Mouse (Mus musculus): ENCODE measurements around the gene Gne. TPM values are rescaled to one million over a fixed set of nuclear protein-coding genes. Genes with fewer than 3 reads are reported as not detected.

Gene Gne
- polyA plus RNA-seq, 1 experiment from 2014 or later: 47.5 TPM

DNA sequence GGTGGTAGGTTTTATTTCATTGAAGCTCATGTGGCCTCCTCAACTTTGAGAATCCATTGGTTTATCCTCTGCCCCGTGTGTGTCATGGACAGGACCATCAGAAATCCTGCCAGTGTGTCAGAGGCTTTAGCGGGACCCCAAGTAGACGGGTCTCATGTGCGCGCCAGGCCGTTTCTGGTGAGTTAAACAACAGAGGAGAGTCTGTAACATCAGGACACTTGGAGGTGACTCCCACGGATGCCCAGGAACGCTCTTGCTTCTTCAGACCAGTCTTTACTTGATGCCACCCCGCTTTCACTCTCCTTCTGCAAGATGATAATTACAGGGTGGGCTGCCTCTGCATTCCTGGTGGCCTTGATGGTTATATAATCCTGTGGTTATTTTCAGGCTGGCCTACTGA, 60.3 kb downstream of the Gne start:
- Histone ChIP-seq H3K36me3 (replicated peaks; ENCODE audit: insufficient read depth, low read length) (peaks cover 96% of the 10 kb centered on the region), H3K27ac (ENCODE audit: low read depth) (no peak overlapping the region), H3K9me3 (ENCODE audit: low read length) (no peaks in the 10 kb centered on the region), H3K27me3 (ENCODE audit: insufficient read depth, low read length) (no peaks in the 10 kb centered on the region), H3K4me1 (ENCODE audit: insufficient read depth) (no peaks in the 10 kb centered on the region), H3K9ac (replicated peaks) (no peak overlapping the region), H3K4me3 (ENCODE audit: low read depth, low read length) (no peak overlapping the region), H3K4me2 (ENCODE audit: low read depth, low read length) (no peak overlapping the region)
- TF ChIP-seq EP300 (IDR thresholded peaks at IDR 0.05; ENCODE audit: low read depth): no peak
- TF ChIP-seq CTCF (IDR thresholded peaks at IDR 0.05; ENCODE audit: low read depth): no peak
- no peak for ATAC-seq
- 90% methylated on average over 9 of the region's 9 CpGs for WGBS (ENCODE audit: insufficient replicate concordance)
- DNase-seq: peak; percentile 7

DNA sequence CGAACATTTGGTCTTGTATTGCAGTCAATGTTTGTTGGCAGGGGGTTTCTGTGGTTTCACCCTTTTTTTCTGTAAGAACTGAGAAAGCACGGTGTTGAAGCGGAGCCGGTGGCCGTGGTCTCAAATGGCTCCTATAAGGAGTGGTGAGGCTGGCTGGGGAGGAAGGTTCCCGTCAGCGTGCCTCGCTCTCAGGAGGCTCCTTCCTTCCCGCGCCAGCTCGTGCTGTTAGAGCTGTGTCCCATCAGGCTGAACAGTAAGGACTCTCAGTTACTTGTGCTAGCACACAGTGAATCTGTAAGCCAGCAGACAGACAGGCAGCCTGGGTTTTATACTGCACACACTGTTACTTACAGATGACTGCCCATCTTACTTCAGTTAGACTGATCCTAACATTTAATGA, 61.2 kb downstream of the Gne start:
- no peak for TF ChIP-seq EP300 (IDR thresholded peaks at IDR 0.05; ENCODE audit: low read depth)
- TF ChIP-seq CTCF (IDR thresholded peaks at IDR 0.05; ENCODE audit: low read depth): no peak
- ATAC-seq: no peak
- peaks cover 96% of the 10 kb centered on the region for H3K36me3 ChIP-seq (replicated peaks; ENCODE audit: insufficient read depth, low read length)

DNA sequence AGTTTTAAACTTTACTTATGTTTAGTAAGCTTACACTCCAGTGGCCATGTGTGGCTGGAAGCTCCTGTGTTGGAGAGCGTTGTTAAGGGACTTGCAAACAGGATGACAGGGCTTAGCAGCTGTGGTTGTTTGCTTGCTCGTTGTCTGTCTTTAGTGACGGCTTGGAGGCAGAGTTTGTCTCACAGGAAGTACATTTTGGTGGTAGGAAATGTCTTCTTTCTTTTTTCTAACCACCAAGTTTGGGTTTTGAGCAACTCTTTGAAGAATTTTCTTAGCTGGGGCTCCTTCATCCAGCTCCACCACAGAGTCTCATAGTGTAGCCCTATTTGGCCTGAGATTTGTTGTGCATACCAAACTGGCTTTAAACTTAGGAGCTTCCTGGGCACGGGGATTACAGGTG, 61.7 kb downstream of the Gne start:
- peak; percentile 10 for DNase-seq
- Histone ChIP-seq H3K27ac (ENCODE audit: low read depth) (no peak overlapping the region), H3K4me1 (ENCODE audit: insufficient read depth) (0 out of 2 replicates have a peak, but pooled peaks cover under 1% of the 10 kb centered on the region), H3K4me2 (ENCODE audit: low read depth, low read length) (no peak overlapping the region), H3K9me3 (ENCODE audit: low read length) (no peaks in the 10 kb centered on the region), H3K27me3 (ENCODE audit: insufficient read depth, low read length) (no peaks in the 10 kb centered on the region), H3K4me3 (ENCODE audit: low read depth, low read length) (no peak overlapping the region), H3K9ac (replicated peaks) (no peak overlapping the region), H3K36me3 (replicated peaks; ENCODE audit: insufficient read depth, low read length) (peaks cover 91% of the 10 kb centered on the region)
- 61% methylated on average over 4 of the region's 4 CpGs for WGBS (ENCODE audit: insufficient replicate concordance)
- ATAC-seq: no peak
- no peak for TF ChIP-seq EP300 (IDR thresholded peaks at IDR 0.05; ENCODE audit: low read depth)
- no peak for TF ChIP-seq CTCF (IDR thresholded peaks at IDR 0.05; ENCODE audit: low read depth)

More for the DNA sequence above, 61.2 kb downstream of the Gne start:
- H3K4me3 ChIP-seq (ENCODE audit: low read depth, low read length): no peak overlapping the region
- DNase-seq: peak; percentile 11
- H3K4me1 ChIP-seq (ENCODE audit: insufficient read depth): no peaks in the 10 kb centered on the region
- H3K9ac ChIP-seq (replicated peaks): no peak overlapping the region
- H3K27ac ChIP-seq (ENCODE audit: low read depth): no peak overlapping the region
- H3K4me2 ChIP-seq (ENCODE audit: low read depth, low read length): no peak overlapping the region
- H3K27me3 ChIP-seq (ENCODE audit: insufficient read depth, low read length): no peaks in the 10 kb centered on the region
- WGBS (ENCODE audit: insufficient replicate concordance): 89% methylated on average over 11 of the region's 11 CpGs
- H3K9me3 ChIP-seq (ENCODE audit: low read length): no peaks in the 10 kb centered on the region

DNA sequence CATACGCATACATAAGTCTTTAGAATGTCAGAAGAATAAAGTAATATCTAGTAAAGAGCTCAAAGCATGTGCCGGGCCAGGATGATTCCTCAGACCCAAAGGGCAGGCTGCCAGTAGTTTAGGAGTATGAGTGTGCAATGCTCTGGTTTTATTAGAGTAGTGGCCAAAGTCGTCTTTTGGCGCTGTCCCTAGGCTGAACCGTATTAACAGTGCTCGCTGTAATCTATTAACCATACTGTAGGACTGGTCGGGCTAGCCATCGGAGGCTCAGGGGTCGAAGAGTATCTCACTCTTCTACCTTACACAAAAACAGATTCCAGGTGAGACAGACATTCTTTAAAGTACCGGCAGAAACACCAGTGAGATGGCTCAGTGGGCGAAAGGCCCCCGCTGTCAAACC, 67.2 kb downstream of the Gne start:
- ATAC-seq (no peak), DNase-seq (no peak)
- H3K4me3 ChIP-seq (ENCODE audit: low read depth, low read length): no peak overlapping the region
- peaks cover 42% of the 10 kb centered on the region for H3K4me1 ChIP-seq (ENCODE audit: insufficient read depth)
- H3K4me2 ChIP-seq (ENCODE audit: low read depth, low read length): no peak overlapping the region
- WGBS (ENCODE audit: insufficient replicate concordance): 75% methylated on average over 12 of the region's 12 CpGs
- H3K27ac ChIP-seq (ENCODE audit: low read depth): no peak overlapping the region
- TF ChIP-seq EP300 (IDR thresholded peaks at IDR 0.05; ENCODE audit: low read depth) (no peak), CTCF (IDR thresholded peaks at IDR 0.05; ENCODE audit: low read depth) (no peak)
- no peak overlapping the region for H3K9ac ChIP-seq (replicated peaks)
- H3K36me3 ChIP-seq (replicated peaks; ENCODE audit: insufficient read depth, low read length): peaks cover 45% of the 10 kb centered on the region
- no peaks in the 10 kb centered on the region for H3K9me3 ChIP-seq (ENCODE audit: low read length)
- no peaks in the 10 kb centered on the region for H3K27me3 ChIP-seq (ENCODE audit: insufficient read depth, low read length)

DNA sequence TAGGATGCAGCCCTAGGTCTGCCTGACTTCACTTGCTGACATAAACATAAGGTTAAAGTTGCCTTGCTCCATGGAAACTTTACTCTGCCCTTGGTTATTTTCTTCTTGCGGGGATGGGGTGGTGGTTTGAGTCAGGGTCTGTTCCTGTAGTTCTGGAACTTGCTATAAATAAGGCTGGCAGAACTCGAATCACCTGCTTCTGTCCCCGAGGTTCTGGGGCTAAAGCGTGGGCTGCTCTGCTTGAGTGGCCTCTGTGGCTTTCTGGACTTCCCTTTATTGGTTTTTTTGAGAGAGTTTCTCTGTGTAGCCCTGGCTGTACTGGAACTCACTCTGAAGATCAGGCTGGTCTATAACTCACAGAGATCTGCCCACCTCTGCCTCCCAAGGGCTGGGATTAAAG, 67.9 kb downstream of the Gne start:
- no peak overlapping the region for H3K27ac ChIP-seq (ENCODE audit: low read depth)
- no peak overlapping the region for H3K4me3 ChIP-seq (ENCODE audit: low read depth, low read length)
- TF ChIP-seq CTCF (IDR thresholded peaks at IDR 0.05; ENCODE audit: low read depth) (no peak), EP300 (IDR thresholded peaks at IDR 0.05; ENCODE audit: low read depth) (no peak)
- no peak for ATAC-seq
- no peaks in the 10 kb centered on the region for H3K9me3 ChIP-seq (ENCODE audit: low read length)
- peaks cover 39% of the 10 kb centered on the region for H3K36me3 ChIP-seq (replicated peaks; ENCODE audit: insufficient read depth, low read length)
- DNase-seq: no peak
- H3K9ac ChIP-seq (replicated peaks): peak overlapping the region; percentile 21; the same call in 1 of the 2 replicates
- peak overlapping the region; percentile 84 for H3K4me2 ChIP-seq (ENCODE audit: low read depth, low read length)
- H3K27me3 ChIP-seq (ENCODE audit: insufficient read depth, low read length): no peaks in the 10 kb centered on the region
- WGBS (ENCODE audit: insufficient replicate concordance): 37% methylated on average over 4 of the region's 4 CpGs
- H3K4me1 ChIP-seq (ENCODE audit: insufficient read depth): peaks cover 43% of the 10 kb centered on the region

DNA sequence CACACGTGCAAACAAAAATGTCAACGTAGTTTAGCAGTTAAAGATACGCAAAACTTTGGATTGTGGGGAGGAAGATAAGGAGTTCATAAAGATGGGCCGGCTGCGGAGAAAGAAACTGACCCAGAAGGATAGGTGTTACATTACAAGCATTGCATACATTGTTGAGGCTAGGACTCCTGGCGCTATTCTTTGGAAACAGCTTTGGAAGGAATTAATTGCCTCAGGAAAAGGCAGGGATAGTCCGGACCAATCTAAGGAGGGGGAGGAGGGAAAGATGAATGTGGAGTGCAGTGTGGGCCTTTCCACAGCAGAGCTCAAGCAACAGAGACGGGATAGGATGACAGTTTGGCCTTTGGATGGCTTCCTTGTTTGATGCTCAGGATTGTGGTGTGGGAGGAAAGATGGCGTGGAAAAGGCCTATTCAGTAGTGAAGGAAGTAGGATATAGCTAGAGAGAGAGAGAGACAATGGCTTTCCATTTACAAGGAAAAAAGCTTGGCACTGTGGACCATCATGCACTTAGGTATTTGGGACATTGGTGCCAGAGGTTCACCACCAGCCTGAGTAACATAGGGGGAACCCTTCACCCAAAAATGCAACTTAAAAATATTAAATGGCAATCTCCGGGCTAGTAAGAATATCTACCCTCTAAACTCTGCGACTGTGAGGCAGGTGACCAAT, 70.4 kb downstream of the Gne start:
- peak overlapping the region; percentile 84 for H3K4me2 ChIP-seq (ENCODE audit: low read depth, low read length)
- 16% methylated on average over 11 of the region's 11 CpGs for WGBS (ENCODE audit: insufficient replicate concordance)
- no peak for DNase-seq
- H3K9ac ChIP-seq (replicated peaks): peak overlapping the region; percentile 96
- H3K36me3 ChIP-seq (replicated peaks; ENCODE audit: insufficient read depth, low read length): peaks cover 14% of the 10 kb centered on the region; the same call in 1 of the 2 replicates
- TF ChIP-seq CTCF (IDR thresholded peaks at IDR 0.05; ENCODE audit: low read depth) (no peak), EP300 (IDR thresholded peaks at IDR 0.05; ENCODE audit: low read depth) (no peak)
- ATAC-seq: no peak
- no peaks in the 10 kb centered on the region for H3K27me3 ChIP-seq (ENCODE audit: insufficient read depth, low read length)
- H3K27ac ChIP-seq (ENCODE audit: low read depth): peak overlapping the region; percentile 94
- H3K4me1 ChIP-seq (ENCODE audit: insufficient read depth): peaks cover 43% of the 10 kb centered on the region
- H3K9me3 ChIP-seq (ENCODE audit: low read length): no peaks in the 10 kb centered on the region
- H3K4me3 ChIP-seq (ENCODE audit: low read depth, low read length): peak overlapping the region; percentile 82

All from liver, postnatal 0 days (tissue).